Mouse (Mus musculus) CH12F3 (cell line): ENCODE data around the gene Fgfr4.

ENCODE experiments used
- in situ Hi-C: fragments of 300-500 bp; cut with MboI; formaldehyde crosslinking; loops from 2 replicates; pipeline ENCODE4 v1.14.3; 2020; ENCODE audit warnings: low sequenced_read_pairs

Gene Fgfr4

DNA sequence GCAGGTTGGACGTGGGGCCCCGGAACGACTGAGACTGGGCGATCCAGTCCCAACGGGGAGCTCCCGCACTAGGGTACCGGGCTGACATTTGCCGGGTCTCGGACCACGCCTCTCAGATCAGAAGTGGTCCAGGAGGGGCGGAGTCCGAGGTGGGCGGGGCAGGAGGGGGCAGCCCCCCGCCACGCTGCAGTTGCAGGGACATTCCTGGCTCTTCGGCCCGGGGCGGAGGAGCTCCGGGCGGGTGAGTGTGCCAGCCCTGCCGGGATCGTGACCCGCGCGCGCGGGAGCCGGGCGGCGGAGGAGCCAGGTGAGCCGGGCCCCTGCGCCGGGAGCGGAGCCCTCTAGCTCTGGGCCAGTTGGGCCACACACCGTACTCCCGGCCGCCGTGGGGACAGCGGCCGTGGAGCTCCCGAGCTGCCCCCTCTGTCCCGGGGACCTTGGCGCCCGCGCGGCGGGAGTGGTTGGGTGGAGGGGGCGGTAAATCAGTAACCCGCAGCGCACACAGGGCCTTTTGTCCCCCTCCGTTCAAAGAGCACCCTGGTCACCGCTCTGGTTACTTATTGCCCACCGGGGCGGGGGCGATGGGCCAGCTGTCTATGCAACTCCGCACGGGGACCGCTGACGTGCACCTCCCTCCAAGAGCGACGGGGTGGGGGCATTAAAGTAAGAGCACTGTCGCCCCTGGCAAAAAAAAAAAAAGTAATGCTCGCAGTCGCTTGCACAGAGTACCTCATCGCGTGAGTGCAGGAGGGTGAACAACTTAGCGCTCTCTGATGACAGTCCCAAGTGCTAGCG, at the start of gene Fgfr4:
Gene Fgfr4, plus strand, starts transcription at position 20 of the 795 bp plus-strand sequence.
- in situ Hi-C loops: no loop called here

DNA sequence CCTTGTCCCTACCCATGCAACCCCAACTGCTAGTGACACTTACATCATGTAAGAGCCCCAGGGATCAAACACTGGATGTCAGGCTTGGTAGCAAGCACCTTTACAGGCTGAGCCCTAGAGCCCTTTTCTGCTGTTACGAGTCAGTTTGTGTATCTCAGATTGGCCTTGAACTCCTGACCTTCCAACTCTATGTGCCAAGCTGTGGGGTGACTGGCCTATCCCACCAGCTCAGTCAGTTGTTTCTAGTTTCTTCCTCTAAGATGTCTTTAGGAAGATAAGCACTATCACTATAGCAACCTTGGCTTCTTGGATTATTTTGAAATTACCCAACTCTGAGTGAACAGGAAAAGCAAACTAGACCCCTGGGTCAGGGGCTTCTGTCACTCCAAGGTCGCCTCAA, 49.1 kb upstream of the Fgfr4 start:
- in situ Hi-C loops: no loop called here

DNA sequence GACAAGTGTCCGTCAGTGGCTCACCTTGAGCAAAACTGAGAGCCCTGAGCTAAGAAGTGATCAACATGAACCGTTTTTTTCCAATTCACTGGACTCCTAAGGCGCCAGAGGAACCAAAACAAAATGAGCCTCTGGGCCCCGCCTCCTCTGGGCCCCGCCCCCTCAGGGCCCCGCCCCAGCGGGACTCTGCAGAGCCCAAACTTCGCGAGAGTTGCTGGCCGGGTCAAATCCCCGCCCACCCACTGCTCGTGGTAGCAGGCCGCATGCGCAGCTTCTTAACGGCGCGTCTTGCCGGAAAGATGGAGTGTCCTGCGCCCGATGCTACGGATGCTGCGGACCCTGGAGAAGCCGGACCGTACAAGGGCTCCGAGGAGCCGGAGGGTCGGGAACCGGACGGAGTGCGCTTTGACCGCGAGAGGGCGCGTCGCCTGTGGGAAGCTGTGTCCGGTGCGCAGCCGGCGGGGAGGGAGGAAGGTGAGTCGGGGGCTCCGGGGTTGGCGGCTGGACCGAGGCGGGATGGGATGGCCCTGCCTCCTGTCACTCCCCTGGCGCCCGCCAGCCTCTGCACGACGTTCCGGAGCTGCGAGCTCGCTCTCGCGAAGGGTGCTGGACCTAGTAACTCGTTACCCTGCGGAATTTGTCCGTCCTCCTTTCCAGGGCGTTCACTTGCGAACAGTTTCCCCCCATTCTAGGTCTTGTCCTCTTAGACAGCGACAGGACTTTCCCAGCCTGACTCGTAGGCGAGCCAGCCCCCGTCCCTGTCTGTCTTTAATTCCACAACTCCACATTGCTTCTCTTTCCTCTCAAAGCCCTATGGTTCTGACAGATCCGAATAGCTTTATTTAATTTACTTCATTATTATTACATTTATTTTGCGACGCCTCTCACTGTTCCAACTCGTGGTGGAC, 47.1 kb upstream of the Fgfr4 start, which contains the start of gene Zfp346:
Gene Zfp346, plus strand, starts transcription at position 267 of the 908 bp plus-strand sequence.
- in situ Hi-C loops: no loop called here

DNA sequence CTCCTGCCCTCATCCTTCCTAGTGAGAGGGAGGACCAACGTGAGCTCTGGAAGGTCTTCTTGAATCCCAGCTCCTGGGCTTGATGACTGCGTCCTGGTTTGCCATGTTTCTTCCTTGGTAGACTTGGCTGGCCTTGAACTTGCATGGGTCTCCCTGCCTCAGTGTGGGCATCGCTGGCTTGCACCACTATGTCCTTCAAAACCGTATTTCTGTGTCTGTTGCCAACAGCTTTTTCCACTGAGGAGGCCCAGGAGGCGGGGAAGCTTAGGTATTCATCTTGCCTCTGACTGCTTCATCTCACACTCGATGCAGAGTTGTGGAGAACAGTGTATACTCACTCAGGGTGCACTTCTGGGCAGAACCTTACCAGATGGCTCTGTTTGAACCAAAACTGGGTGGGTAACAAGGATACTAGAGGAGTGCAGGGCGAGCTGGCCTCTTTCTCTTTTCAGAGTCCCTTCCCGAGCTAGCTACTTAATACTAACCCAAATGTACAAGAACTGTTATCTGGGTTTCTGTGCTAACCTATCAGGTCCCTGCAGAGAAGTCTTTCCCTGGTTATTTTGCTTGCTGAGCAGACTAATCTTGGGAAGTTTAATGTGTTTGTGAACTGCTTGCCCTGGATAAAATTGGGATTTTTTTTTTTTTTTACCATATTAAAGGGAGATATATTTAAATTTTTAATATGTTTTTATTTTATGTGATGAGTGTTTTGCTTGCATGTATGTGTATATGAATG, 46.3 kb upstream of the Fgfr4 start:
- in situ Hi-C loops: no loop called here

DNA sequence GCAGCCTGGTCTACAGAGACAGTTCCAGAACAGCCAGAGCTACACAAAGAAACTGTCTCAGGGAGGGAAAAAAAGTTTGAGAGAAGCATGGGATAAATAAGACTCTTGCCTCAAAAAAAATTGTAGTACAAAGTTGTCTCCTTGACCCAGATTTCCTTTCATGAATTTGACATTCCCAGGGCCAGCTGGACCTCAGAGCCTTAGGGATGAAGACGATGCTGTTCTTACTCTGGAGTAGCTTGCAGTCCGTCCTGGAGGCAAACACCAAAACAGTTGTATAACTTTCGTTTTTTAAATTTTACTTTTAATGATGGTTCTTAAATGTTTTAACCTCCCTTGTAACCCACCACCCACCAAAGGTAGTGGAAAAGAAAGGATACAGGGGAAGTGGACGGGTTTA, 45.3 kb upstream of the Fgfr4 start:
- in situ Hi-C loops: no loop called here

DNA sequence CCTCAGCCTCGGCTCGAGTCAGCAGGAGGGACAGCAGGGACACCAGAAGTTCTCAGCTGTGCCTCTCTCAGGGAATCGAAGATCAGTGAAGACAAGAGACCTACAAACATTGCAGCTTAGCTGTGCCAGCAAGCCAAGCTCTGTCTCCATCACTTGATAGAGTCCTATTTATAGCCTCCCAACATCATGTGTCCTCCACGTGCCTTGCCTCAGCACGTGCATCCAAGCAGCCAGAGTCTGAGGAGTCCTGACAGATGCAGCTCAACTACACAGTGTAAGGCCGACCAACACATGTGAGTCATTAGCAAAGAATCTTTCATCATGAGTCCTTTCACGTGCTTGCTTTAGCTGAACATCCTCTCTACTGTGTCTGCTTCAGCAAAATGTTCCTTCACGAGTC, 44.7 kb upstream of the Fgfr4 start:
- in situ Hi-C loops: no loop called here

DNA sequence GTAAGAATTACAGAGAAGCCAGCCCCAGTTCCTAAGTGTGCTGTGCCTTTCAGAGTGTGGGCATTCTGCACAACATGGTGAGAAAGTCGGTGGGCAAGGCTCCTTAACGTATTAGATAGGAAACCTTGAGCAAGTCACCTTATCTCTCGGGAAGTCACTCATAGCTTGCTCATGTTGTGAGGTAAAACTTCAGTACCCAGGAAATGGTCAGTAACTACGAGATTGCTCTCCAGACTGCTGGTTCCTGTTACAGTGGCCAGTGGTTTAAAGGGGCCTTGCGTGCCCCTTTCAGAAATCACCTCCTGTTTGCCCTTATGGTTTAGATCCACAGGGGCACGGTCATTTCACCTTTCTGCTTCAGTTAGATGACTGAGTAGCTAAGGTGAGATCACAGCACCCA, 38.1 kb upstream of the Fgfr4 start:
- in situ Hi-C loops: no loop called here

DNA sequence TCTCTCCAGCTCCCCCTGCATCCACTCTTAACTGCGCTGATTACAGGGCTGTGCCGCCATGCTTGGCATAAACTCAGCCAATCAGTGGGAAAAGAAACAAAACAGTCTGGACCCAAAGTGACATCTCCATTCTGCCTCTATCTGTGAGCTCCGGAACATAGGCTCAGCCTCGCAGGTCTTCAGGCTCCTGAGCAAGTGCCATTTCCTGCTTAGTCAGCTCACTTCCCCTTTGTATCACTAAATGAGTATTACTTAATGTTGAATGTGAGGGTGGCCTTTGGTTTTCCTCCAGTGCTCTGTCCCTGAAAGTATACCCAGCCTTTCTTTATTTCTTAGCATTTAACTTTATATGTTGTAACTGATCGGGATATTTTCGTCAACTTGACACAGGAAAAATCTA, 27.5 kb upstream of the Fgfr4 start:
- in situ Hi-C loops: no loop called here

DNA sequence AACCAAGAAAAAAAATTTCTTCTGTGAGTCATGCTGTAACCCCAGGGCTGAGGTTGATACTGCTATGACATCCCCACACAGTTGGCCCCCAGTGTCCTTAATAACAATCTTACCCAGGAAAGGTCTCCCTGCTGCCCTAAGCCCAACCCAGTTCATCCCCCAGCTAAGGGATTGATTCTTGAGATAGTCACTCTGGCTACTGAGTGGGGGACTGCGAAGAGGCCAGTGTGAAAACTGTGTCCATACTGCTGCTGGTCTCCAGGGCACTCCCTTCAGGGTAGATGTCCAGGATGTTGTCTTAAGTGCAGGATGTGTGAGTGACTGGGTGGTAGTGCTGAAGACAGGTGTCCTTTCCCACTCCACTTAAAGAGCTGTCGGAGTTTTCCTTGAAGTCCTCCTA, 19.0 kb upstream of the Fgfr4 start, which contains the start of gene Gm17617:
Gene Gm17617, minus strand, starts transcription at position 101 of the 400 bp plus-strand sequence.
- in situ Hi-C loops: no loop called here

DNA sequence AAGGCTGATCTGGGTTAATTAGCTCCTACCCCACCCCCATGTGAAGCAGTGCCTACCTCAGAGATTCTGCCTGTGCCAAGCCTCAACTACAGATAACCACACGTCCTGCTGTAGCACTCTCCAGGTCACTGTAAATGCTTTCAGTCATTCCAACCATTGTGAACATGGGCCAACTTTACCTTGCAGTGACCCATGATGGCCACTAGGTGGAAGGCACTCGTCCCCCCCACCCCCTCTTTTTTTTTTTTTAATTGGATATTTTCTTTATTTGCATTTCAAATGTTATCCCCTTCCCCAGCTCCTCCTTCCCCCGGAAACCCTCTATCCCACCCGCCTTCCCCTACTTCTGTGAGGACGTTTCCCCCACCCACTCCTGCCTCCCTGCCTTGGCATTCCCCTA, 17.1 kb upstream of the Fgfr4 start:
- in situ Hi-C loops: no loop called here

DNA sequence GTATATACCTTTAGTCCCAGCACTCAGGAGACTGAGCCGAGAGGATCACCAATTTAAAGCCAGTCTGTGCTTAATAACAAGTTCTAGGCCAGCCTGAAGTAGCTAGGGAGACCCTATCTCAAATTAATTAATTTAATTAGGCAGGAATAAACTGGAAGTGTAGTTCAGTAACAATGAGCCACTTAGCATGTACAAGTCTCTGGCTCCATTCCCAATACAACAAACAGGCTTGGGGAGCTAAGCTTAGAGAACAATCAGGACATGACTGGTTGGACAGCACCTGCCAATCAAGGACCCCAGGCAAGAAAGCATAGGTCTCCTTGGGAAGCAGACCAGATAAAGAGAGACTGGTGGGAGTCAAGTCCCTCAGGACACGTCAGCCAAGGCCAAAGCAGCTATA, 12.2 kb upstream of the Fgfr4 start:
- in situ Hi-C loops: no loop called here

DNA sequence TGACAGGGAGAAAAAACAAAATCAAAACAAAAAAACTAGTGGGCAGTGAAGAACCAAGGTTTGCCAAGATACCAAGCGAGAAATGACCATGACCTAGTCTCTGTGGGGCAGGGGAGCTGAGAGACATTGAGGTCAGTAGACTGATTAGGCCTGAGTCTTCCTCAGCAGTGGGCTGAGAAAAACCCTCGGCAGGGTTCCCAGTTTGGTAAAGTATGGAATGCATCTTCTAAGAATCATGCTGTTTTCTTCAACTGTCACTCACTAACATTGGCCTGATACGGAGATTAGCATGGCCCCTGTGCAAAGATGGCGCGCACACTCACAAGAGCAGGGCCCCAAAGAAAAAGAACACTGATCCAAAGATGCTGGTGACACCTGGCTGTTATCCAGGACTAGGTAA, 1.5 kb downstream of the Fgfr4 start:
- in situ Hi-C loops: no loop called here

DNA sequence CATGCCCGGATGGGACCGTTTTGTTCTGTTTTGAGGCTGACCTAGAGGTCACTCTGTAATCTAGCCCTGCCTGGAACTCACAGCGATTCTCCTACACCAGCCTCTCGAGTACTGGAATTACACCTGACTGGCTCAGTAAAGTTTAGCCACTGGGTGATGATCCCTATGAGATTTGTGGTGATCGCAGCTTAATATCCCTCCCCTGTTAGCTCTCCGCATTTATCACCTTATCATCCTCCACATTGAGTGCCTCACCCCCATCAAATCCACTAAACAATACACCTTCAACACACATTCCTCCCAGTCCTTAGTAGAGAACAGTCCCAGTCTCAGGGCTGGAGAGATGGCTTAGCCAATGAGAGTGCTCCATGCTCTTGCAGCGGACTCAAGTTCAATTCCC, 9.9 kb downstream of the Fgfr4 start:
- in situ Hi-C loops: no loop called here

DNA sequence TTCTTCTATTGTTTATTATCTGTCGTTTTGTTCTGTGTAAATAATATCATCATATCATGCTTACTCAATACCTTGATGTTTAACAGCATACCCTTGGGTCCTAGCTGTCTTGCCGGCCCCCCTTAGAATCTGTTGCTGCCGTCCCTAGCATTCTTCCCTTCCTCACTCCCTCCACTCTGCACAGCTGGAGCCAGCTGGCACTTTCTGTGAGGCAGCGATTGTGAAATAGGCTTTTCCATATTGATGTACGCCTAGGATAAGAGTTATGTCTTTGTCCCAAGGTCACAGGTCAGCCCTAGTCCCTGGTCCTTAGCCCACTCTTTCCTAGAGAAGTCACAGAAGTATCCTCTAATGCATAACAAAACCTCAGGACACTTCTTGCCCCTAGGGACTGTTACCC, 11.1 kb downstream of the Fgfr4 start:
- in situ Hi-C loops: no loop called here

DNA sequence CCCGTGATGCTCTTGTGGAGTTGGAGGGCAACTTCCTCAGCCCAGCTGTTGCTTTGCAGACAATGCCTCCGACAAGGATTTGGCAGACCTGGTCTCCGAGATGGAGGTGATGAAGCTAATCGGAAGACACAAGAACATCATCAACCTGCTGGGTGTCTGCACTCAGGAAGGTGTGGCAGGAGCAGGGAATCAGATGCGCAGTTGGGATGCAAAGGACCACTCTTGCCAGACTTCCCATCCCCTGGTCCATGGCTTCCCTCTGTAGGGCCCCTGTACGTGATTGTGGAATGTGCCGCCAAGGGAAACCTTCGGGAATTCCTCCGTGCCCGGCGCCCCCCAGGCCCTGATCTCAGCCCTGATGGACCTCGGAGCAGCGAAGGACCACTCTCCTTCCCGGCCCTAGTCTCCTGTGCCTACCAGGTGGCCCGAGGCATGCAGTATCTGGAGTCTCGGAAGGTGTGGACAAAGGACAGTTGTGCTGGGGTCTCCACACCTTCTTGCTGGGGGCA, 13.4 kb downstream of the Fgfr4 start:
- in situ Hi-C loops: no loop called here

DNA sequence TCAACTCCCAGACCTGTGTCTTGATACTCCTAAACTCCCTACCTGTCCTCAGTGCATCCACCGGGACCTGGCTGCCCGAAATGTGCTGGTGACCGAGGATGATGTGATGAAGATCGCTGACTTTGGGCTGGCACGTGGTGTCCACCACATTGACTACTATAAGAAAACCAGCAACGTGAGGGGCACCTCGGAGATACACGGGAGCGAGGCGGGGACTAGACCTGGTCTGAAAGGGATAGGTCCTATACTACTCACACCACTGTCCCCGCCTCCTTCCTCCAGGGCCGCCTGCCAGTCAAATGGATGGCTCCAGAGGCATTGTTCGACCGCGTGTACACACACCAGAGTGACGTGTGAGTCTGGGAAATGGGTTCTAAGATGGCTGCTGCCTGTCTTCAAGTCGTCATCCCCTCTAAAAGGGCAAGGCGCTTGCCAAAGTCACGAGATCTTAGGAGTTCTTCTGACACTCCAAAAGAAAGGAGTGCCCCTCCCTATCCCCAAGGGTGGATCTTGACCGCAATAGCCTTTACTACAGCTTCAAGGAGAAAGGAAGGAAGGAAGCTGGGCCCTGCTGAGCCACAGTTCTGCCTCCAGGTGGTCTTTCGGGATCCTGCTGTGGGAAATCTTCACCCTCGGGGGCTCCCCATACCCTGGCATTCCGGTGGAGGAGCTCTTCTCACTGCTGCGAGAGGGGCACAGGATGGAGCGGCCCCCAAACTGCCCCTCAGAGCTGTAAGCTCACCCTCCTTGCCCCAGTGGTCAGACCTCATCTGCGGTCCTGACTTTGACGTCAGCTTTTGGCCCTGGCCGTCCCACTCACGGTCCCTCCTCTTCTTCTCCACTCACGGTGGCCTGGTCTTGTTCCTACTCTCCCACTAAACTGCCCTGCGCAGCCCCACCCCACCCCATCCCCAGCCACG, 14.6 kb downstream of the Fgfr4 start:
- in situ Hi-C loops: no loop called here

DNA sequence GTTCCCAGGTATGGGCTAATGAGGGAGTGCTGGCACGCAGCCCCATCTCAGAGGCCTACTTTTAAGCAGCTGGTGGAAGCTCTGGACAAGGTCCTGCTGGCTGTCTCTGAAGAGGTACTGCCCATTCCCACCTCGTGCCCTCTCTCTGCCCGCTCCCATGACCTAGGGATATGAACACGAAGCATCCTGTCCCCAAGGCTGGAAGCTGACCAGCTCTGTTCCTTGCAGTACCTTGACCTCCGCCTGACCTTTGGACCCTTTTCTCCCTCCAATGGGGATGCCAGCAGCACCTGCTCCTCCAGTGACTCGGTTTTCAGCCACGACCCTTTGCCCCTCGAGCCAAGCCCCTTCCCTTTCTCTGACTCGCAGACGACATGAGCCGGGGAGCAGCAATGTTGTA, 15.4 kb downstream of the Fgfr4 start:
- in situ Hi-C loops: no loop called here

DNA sequence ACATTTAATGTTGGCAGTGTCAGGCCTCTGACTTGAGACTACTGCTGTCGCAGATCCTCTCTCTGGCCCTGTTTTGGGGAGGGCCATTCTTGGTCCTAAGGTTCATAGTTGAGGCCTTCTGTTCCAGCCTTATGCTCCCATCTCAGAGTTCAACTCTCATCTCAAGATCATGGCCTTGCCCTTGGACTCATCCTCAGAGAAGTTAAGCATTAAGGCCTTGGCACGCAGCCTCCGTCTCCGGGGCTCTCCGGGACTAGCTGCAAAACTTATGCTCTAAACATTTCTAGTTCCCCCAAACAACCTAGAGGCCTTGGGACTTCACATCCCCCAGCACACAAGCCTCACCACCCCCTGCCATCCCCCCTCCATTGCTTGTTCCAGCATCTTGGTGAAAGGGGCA, 15.8 kb downstream of the Fgfr4 start:
- in situ Hi-C loops: no loop called here

DNA sequence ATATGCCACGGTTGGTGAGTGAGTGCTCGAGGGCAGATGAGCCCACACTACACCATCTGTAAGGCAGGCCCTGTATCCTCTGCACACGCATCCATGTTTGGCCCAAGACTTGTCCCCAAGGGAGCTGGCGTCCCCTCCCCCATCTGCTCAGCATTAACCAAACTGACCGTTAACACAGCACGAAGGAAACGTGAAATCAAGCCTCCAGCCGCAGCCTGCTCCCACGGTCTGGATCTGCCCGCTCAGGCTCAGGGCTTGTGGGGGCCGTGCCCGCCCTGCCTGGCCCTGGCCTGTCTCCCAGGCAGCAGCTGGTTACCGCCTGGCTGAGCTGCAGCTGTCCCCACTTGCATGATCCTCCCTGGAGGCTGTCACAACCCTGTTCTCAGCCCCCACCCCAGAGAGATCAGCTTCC, 16.5 kb downstream of the Fgfr4 start:
- in situ Hi-C loops: no loop called here
